Mouse (Mus musculus) lung, embryonic 15.5 days (tissue): ENCODE results near the gene Ide. TPM values are rescaled to one million over a fixed set of nuclear protein-coding genes. Genes with fewer than 3 reads are reported as not detected.

Experiments used
- ATAC-seq: fragments of 200-750 bp; cut with Nextera tagmentation; 2 replicates; pipeline ENCODE4 v1.8.0; 2017; ENCODE audit warnings: moderate number of reproducible peaks, borderline replicate concordance; ENCODE audit not compliant: low FRiP score, low TSS enrichment; ENCODE audit errors: extremely low read depth
- H3K27ac ChIP-seq: fragments of 300-500 bp; sonication (generic); 2 replicates; pipeline ENCODE4 v1.5.1; 2015; ENCODE audit warnings: moderate library complexity, mild to moderate bottlenecking, inconsistent platforms
- H3K27me3 ChIP-seq: fragments of 300-500 bp; sonication (generic); 2 replicates; pipeline ENCODE4 v1.6.1; 2015; ENCODE audit warnings: inconsistent platforms
- H3K36me3 ChIP-seq: fragments of 300-500 bp; sonication (generic); 2 replicates; pipeline ENCODE4 v1.6.1; 2015; ENCODE audit warnings: inconsistent platforms
- H3K4me1 ChIP-seq: fragments of 300-500 bp; sonication (generic); 2 replicates; pipeline ENCODE4 v1.6.1; 2015; ENCODE audit warnings: inconsistent platforms
- H3K4me2 ChIP-seq: fragments of 300-500 bp; sonication (generic); 2 replicates; pipeline ENCODE4 v1.6.1; 2015; ENCODE audit warnings: inconsistent platforms, mild to moderate bottlenecking, moderate library complexity
- H3K4me3 ChIP-seq: fragments of 300-500 bp; sonication (generic); 2 replicates; pipeline ENCODE4 v1.5.1; 2015; ENCODE audit warnings: mild to moderate bottlenecking, inconsistent platforms
- H3K9ac ChIP-seq: fragments of 300-500 bp; sonication (generic); 2 replicates; pipeline ENCODE4 v1.6.1; 2015; ENCODE audit warnings: inconsistent platforms
- H3K9me3 ChIP-seq: fragments of 300-500 bp; sonication (generic); 2 replicates; pipeline ENCODE4 v1.6.1; 2016; ENCODE audit warnings: inconsistent platforms
- WGBS: fragments of 180-500 bp; shearing (Covaris S2); methylation state at CpG from one replicate; pipeline ENCODE4 v1.1.7; 2015; 5-methylcytosine and 5-hydroxymethylcytosine counted together
- polyA plus RNA-seq: library from polyadenylated mRNA; unstranded; fragments of >200 nt; fragmentation: Nextera tagmentation; extraction: Ambion mirVana; gene quantifications from 2 replicates; pipeline ENCODE4 v1.2.1, GENCODE M21; 2015

Ide gene
- polyA plus RNA-seq, 1 experiment from 2014 or later: 47.4 TPM

DNA sequence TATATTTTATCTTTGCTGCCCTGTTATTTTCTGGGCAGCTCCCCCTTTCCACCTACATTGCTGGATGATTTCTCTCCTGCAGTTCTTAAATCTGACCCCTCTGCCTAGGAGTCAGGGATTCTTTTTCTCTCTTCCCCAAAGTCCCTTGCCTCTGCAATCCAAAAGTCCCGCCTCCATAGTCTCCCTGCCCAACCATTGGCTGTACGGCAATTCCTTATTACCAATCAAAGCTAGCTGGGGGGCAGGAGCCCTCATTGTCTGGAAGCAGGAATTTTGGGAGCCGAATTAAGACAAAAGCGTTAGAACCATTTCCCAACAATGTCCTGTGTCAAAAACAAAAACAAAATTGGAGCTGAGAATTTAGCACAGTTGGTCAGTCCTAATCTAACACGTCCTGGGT, 24.9 kb upstream of the Ide start:
- WGBS: 42% methylated on average over 5 of the region's 5 CpGs
- H3K27ac ChIP-seq: no peak overlapping the region
- no peaks in the 10 kb centered on the region for H3K36me3 ChIP-seq
- no peaks in the 10 kb centered on the region for H3K9me3 ChIP-seq
- H3K4me2 ChIP-seq: no peak overlapping the region
- H3K9ac ChIP-seq: no peak overlapping the region
- H3K4me1 ChIP-seq: no peaks in the 10 kb centered on the region
- no peaks in the 10 kb centered on the region for H3K27me3 ChIP-seq
- no peak overlapping the region for H3K4me3 ChIP-seq
- ATAC-seq: no peak

DNA sequence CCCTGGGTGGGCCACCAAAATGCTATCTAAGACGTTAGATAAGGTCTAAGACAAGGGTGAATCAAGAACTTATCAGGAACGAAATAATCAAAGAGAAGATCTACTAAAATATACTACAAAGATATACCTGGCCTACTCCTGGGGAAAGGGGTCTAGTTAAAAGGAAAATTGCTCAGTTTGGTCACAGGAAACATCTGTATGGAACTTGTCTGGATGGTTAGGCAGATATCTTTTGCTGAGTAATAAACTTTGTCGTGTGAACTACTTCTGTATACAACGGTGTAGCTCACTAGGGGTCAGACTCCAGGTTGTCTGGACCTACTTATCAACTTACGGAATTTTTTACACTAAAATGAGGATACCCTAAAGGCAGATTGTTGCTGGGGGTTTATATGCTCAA, 22.4 kb upstream of the Ide start:
- Histone ChIP-seq H3K4me1 (no peaks in the 10 kb centered on the region), H3K4me3 (no peak overlapping the region), H3K4me2 (no peak overlapping the region), H3K27ac (no peak overlapping the region), H3K36me3 (no peaks in the 10 kb centered on the region), H3K9ac (no peak overlapping the region), H3K27me3 (no peaks in the 10 kb centered on the region), H3K9me3 (no peaks in the 10 kb centered on the region)
- ATAC-seq: no peak
- WGBS: 48% methylated on average over 5 of the region's 5 CpGs

DNA sequence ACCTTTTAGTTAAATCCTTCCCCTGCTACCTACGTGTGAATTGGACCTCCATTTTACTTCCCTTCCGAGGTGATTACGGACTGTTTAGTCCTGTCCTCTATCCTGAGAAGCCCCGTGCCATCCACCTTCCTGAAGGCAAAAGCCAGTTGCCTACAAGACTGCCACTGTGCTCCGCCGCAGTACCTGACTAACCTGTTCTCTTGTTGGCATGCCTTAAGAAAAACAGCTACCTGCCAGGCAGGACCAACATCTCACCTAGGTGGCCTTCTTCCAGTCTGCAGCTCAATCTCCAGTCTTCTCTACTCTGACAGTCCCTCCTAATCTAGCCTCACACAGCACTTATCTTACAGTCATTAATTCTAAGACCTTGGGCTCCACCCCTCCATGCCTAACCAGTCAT, 15.7 kb upstream of the Ide start:
- 86% methylated on average over 6 of the region's 6 CpGs for WGBS
- Histone ChIP-seq H3K9ac (no peak overlapping the region), H3K9me3 (0 out of 2 replicates have a peak, but pooled peaks cover 3% of the 10 kb centered on the region), H3K27ac (no peak overlapping the region), H3K4me1 (no peaks in the 10 kb centered on the region), H3K36me3 (no peaks in the 10 kb centered on the region), H3K4me3 (no peak overlapping the region), H3K4me2 (no peak overlapping the region), H3K27me3 (no peaks in the 10 kb centered on the region)
- no peak for ATAC-seq

DNA sequence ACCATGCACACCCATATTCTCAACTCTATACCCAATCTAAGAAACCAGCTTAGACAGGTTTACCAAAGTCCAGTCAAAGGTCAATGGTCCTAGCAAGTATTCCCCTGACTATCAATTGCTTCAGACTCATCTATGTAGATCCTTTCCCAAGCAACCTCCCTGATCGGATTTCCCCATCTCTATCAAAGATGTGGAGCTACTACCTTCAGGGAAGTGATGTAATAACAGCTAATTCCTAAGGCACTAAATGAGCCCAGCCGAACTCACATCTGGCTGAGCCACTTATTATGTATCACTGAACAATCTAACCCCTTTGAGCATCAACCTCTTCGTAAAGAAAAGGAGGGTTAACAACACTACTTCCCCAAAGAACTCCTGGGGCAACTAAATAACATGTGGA, 15.1 kb upstream of the Ide start:
- ATAC-seq: no peak
- no peak overlapping the region for H3K9ac ChIP-seq
- 0 out of 2 replicates have a peak, but pooled peaks cover 3% of the 10 kb centered on the region for H3K9me3 ChIP-seq
- H3K27me3 ChIP-seq: no peaks in the 10 kb centered on the region
- H3K27ac ChIP-seq: no peak overlapping the region
- no peak overlapping the region for H3K4me3 ChIP-seq
- no peak overlapping the region for H3K4me2 ChIP-seq
- no peaks in the 10 kb centered on the region for H3K4me1 ChIP-seq
- H3K36me3 ChIP-seq: no peaks in the 10 kb centered on the region
- 89% methylated on average over 3 of the region's 3 CpGs for WGBS

DNA sequence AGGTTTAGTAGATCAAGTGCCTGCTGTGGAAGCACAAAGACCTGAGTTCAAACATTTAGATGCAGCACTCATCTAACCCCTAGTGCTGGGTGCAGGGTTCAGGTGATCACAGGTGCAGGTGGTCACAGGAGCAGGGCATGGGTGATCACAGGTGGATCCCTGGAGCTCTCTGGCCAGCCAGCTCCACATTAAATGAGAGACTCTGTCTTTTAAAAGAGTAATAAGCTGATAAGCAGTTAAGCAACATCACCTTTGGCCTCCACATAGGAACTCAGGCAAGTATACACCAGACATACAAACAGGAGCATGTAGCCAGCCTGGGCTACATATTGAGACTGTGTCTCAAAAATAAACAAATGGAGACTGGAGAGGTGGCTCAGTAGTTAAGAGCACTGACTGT, 11.3 kb upstream of the Ide start:
- ATAC-seq: no peak
- Histone ChIP-seq H3K27ac (no peak overlapping the region), H3K9me3 (0 out of 2 replicates have a peak, but pooled peaks cover 3% of the 10 kb centered on the region), H3K4me1 (no peaks in the 10 kb centered on the region), H3K27me3 (no peaks in the 10 kb centered on the region), H3K9ac (no peak overlapping the region), H3K4me3 (no peak overlapping the region), H3K36me3 (no peaks in the 10 kb centered on the region), H3K4me2 (no peak overlapping the region)

DNA sequence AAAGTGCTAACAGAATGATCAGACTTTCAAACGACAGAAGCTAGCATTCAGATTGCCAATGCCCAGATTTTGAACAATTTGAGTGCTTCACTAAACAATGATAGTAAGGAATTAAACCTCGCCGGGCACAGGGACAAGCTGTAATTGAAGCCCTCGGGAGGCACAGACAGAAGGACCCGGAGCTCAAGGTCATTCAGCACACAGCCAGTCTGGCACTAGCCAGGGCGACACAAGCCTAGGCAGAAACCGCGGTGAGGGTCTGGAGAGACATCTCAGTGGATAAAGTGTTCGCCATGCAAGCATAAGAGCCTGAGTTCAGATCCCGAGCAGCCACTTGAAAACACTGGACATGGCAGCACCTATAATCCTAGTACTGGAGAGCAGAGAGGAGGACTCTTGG, 10.7 kb upstream of the Ide start:
- H3K9me3 ChIP-seq: 0 out of 2 replicates have a peak, but pooled peaks cover 3% of the 10 kb centered on the region
- H3K4me1 ChIP-seq: no peaks in the 10 kb centered on the region
- WGBS: 83% methylated on average over 10 of the region's 10 CpGs
- no peak overlapping the region for H3K4me2 ChIP-seq
- no peak overlapping the region for H3K9ac ChIP-seq
- no peaks in the 10 kb centered on the region for H3K27me3 ChIP-seq
- no peak for ATAC-seq
- no peak overlapping the region for H3K27ac ChIP-seq
- H3K4me3 ChIP-seq: no peak overlapping the region
- H3K36me3 ChIP-seq: no peaks in the 10 kb centered on the region

DNA sequence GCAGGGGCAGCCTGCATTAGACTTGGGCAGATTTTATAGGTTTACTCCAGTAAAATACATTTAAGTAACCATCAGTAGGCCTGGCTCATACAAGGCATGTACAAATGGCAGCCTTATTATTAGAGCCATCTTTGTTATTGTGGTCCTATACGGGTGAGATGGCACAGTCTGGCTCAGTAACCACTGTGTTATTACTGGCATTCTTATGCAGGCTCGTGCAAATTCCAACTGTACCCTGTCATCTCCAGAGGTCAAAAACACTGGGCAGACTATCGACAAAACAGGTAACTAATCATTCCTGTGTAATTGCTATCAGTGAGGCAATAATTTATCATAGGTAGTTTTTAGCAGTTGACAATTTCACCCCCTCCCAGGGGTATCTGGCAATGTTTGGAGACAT, 8.6 kb upstream of the Ide start:
- H3K36me3 ChIP-seq: no peaks in the 10 kb centered on the region
- H3K9ac ChIP-seq: no peak overlapping the region
- no peak overlapping the region for H3K27ac ChIP-seq
- WGBS: 59% methylated on average over 3 of the region's 3 CpGs
- H3K4me3 ChIP-seq: no peak overlapping the region
- H3K9me3 ChIP-seq: no peaks in the 10 kb centered on the region
- ATAC-seq: no peak
- H3K4me1 ChIP-seq: no peaks in the 10 kb centered on the region
- H3K4me2 ChIP-seq: no peak overlapping the region
- H3K27me3 ChIP-seq: no peaks in the 10 kb centered on the region

DNA sequence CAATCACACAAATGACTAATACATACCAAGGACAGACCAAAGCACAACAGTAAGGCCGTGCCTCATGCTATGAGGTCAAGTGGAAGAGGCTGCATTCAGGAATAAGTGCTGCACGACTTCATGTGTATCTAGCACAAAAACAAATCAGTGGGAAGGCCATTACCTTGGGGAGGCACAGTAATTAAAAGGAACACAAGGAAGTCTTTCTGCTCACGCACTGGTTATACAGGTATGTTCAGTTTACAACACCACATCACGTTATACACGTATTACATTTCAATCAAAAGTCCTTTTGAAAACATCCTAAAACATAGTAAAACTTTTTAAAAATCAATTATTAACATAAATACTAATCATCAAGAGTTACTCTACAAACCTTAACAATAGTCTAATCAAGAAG, 6.2 kb upstream of the Ide start:
- no peaks in the 10 kb centered on the region for H3K4me1 ChIP-seq
- 77% methylated on average over 5 of the region's 5 CpGs for WGBS

DNA sequence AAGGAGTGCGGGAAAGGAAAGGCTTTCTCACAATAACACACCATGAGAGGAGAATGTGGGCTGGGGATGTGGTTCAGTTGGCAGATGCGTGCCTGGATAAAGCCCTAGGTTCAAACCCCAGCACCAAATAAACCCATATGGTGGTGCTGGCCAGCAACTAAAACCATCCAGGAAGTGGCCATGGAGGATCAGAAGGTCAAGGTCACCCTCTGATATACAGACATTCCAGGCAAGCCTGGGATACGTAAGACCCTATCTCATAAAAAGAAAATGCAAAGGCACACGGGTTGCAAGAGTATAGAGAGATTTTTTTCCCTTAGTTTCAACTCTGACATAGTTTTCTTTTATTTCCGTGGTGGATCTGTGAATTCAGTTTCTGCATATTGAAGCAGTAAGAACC, 3.3 kb upstream of the Ide start:
- Histone ChIP-seq H3K27ac (no peak overlapping the region), H3K27me3 (no peaks in the 10 kb centered on the region), H3K9me3 (no peaks in the 10 kb centered on the region), H3K4me2 (no peak overlapping the region), H3K9ac (no peak overlapping the region), H3K36me3 (no peaks in the 10 kb centered on the region), H3K4me3 (no peak overlapping the region), H3K4me1 (no peaks in the 10 kb centered on the region)
- ATAC-seq: no peak
- 73% methylated on average over 5 of the region's 5 CpGs for WGBS

More for the DNA sequence above, 6.2 kb upstream of the Ide start:
- Histone ChIP-seq H3K4me3 (no peak overlapping the region), H3K27ac (no peak overlapping the region), H3K36me3 (no peaks in the 10 kb centered on the region), H3K9me3 (no peaks in the 10 kb centered on the region), H3K9ac (no peak overlapping the region), H3K4me2 (no peak overlapping the region), H3K27me3 (no peaks in the 10 kb centered on the region)
- ATAC-seq: no peak

DNA sequence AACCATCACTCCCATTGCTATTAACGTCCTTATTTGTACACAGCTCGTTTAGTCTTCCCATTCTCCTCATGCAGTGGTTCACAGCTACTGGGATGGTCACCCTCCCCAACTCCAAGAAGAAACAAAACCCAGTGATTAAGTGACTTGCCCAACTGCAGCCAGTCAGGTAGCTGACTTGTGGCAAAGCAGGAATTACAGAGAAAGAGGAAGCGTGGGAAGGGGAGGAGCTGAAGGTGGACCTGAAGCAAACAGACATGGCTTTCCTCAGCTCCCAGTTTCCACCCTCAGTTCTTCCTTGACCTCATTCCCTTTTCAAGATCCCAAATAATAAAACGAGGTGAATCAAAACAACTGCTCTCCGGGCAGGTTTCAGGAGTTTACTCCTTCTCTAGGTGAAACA, 2.8 kb upstream of the Ide start:
- H3K9me3 ChIP-seq: no peaks in the 10 kb centered on the region
- 68% methylated on average over 5 of the region's 5 CpGs for WGBS
- no peak overlapping the region for H3K9ac ChIP-seq
- ATAC-seq: no peak
- no peak overlapping the region for H3K4me3 ChIP-seq
- H3K27ac ChIP-seq: no peak overlapping the region
- no peaks in the 10 kb centered on the region for H3K36me3 ChIP-seq
- no peaks in the 10 kb centered on the region for H3K27me3 ChIP-seq
- H3K4me1 ChIP-seq: no peaks in the 10 kb centered on the region
- H3K4me2 ChIP-seq: no peak overlapping the region

DNA sequence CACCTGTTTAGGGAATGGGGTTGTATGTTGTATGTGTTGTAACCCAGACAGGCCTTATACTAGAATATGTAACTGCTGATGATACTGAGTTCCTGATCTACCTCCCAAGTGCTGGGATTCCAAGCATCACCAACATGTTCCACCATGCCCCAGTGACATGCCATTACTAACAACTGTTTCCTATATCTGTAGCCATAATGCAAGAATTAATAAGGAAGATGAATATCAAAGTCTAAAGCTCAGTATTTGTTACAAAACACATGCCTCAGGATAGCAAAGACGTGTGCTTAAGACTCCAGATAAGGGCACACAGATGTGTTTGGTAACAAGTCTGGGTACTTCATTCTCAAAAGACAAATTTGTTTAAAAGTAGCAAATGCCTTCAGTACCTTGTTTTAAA, 2.3 kb downstream of the Ide start:
- no peak overlapping the region for H3K4me2 ChIP-seq
- no peaks in the 10 kb centered on the region for H3K36me3 ChIP-seq
- ATAC-seq: no peak
- H3K4me1 ChIP-seq: no peaks in the 10 kb centered on the region
- H3K4me3 ChIP-seq: no peak overlapping the region
- no peaks in the 10 kb centered on the region for H3K27me3 ChIP-seq
- H3K27ac ChIP-seq: no peak overlapping the region
- 56% methylated on average over 1 of the region's 1 CpGs for WGBS
- H3K9ac ChIP-seq: no peak overlapping the region
- no peaks in the 10 kb centered on the region for H3K9me3 ChIP-seq

DNA sequence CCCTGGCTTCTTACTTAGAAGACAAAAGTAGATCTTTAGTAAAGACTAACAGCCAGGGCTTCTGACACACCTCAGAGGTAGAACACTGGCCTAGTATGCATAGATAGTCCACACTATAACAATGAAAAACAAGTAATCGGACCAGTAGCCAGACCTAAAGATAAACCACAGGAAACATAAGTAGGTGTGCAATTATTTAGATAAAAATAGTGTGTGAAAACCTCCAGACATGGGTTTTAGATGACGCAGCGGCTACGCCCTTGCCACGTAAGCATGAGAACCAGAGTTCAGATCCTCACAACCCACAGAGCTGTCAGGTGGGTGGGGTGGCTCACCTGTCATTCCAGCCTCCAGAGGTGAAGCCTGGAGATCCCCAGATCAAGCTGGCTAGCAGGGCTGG, 4.3 kb downstream of the Ide start:
- H3K27me3 ChIP-seq: no peaks in the 10 kb centered on the region
- H3K36me3 ChIP-seq: no peaks in the 10 kb centered on the region; the same call in 1 of the 2 replicates
- no peak overlapping the region for H3K27ac ChIP-seq
- H3K9ac ChIP-seq: no peak overlapping the region
- H3K4me3 ChIP-seq: no peak overlapping the region
- ATAC-seq: no peak
- no peaks in the 10 kb centered on the region for H3K4me1 ChIP-seq
- WGBS: 83% methylated on average over 5 of the region's 5 CpGs
- no peaks in the 10 kb centered on the region for H3K9me3 ChIP-seq
- no peak overlapping the region for H3K4me2 ChIP-seq

DNA sequence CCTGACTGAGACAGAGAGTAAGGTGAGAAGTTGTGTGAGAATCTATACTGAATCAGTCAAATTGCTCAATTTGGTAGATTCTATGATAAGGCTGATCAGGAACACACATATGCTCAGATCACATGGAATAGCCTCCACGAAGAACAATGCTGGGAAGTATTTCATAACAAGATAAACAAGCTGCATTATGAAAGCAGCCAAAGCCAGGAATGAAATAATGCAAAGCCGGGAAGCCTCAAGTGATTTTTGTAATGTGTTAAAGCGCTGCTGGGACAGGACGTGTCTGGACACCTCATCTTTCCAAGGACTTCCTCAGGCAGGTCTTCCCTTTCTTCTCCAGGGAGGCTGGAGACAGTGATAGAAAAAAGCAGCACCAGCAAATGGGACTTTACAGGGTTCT, 4.9 kb downstream of the Ide start:
- no peaks in the 10 kb centered on the region for H3K4me1 ChIP-seq
- no peak overlapping the region for H3K4me2 ChIP-seq
- 67% methylated on average over 4 of the region's 4 CpGs for WGBS
- no peaks in the 10 kb centered on the region for H3K27me3 ChIP-seq
- no peak overlapping the region for H3K4me3 ChIP-seq
- ATAC-seq: no peak
- H3K9ac ChIP-seq: no peak overlapping the region
- H3K27ac ChIP-seq: no peak overlapping the region
- no peaks in the 10 kb centered on the region for H3K9me3 ChIP-seq
- no peaks in the 10 kb centered on the region; the same call in 1 of the 2 replicates for H3K36me3 ChIP-seq
